Comparison of ENCODE assay signal across 31 mouse cellular contexts in the genomic region with DNA sequence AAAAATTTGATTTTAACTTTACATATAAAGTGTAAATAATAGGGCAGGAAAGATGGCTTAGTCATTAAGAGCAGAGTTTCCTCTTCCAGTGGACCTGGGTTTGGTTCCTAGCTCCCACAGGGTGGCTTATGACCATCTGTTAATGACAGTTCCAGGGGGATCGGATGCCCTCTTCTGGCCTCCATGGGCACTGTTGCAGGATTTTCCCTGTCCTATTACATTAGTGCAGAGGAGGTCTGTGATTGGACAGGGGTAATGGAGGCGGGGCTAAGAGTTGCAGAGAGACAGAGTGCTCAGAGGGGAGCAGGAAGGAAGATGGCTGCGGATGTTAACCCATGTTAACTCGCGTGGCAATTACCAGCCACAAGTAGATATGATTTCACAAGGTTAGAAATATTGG. TPM values are rescaled to one million over a fixed set of nuclear protein-coding genes. Genes with fewer than 3 reads are reported as not detected.
A peak's percentile ranks its signal among the peaks of the same experiment; 100 is the strongest.
DNase-seq lines count a peak whose midpoint lies in the region; ATAC-seq and TF ChIP-seq lines count a peak whose summit lies in the region.
"Had no signal": no experiment of that assay in that cellular context is flagged by ENCODE, and none has a peak within 500 bp of the region (broad histone marks: within the 10 kb centered on the region; RNA-seq: fewer than 3 reads in every experiment).

No protein-coding gene starts in this region.

- no peak overlapping the region for H3K4me2 ChIP-seq in intestine, postnatal 0 days (replicated peaks; ENCODE audit: low read depth)
- H3K4me2 ChIP-seq in intestine, embryonic 16.5 days (ENCODE audit: low read depth, low read length) = no peak overlapping the region
- H3K4me2 ChIP-seq: heart, embryonic 13.5 days; hindbrain, embryonic 14.5 days; kidney, embryonic 15.5 days; lung, embryonic 14.5 days; midbrain, embryonic 12.5 days had no signal

- peak; percentile 19 for DNase-seq in 3T3-L1 (ENCODE audit: low read depth, low spot score)
- DNase-seq in ES-CJ7 (ENCODE audit: low read depth, low spot score) = peak; percentile 74
- DNase-seq in WW6 (ENCODE audit: low read depth, low spot score) = peak; percentile 45
- no peak for DNase-seq in spleen, adult 12 weeks (ENCODE audit: low spot score)
- no peak for DNase-seq in gastrocnemius, adult 2 months
- DNase-seq: adrenal gland, postnatal 10 days; cerebellum, adult 9-10 months; cerebellum, postnatal 36 days; gastrocnemius, postnatal 36 days; heart, adult 2 months; heart, postnatal 10 days; kidney, adult 18-20 months; layer of hippocampus, adult 9-11 months; liver; lung, embryonic 14.5 days; retina, postnatal 1 day; right cerebral cortex, postnatal 25 days; spleen, adult 18-20 months; thymus, adult 18-20 months; thymus, postnatal 4 days had no signal

- intact Hi-C loops in gastrocnemius, adult 2 months (cut with DNase I) = no loop called here

- no peak overlapping the region for H3K27ac ChIP-seq in intestine, postnatal 0 days (ENCODE audit: low read depth, low read length)
- no peak overlapping the region for H3K27ac ChIP-seq in intestine, embryonic 16.5 days (ENCODE audit: low read length)
- no peak overlapping the region for H3K27ac ChIP-seq in gastrocnemius, adult 2 months
- H3K27ac ChIP-seq: heart, adult 2 months; heart, embryonic 13.5 days; hindbrain, embryonic 14.5 days; kidney, embryonic 15.5 days; liver, embryonic 14.5 days; midbrain, embryonic 12.5 days had no signal

- H3K4me1 ChIP-seq in intestine, postnatal 0 days (replicated peaks; ENCODE audit: control insufficient read depth, insufficient read depth, low read length) = no peaks in the 10 kb centered on the region
- H3K4me1 ChIP-seq in intestine, embryonic 16.5 days (ENCODE audit: control insufficient read depth, insufficient read depth, low read length) = no peaks in the 10 kb centered on the region
- H3K4me1 ChIP-seq: heart, embryonic 13.5 days; kidney, embryonic 15.5 days; midbrain, embryonic 12.5 days had no signal

- ATAC-seq in intestine, postnatal 0 days = no peak
- no peak for ATAC-seq in intestine, embryonic 16.5 days
- ATAC-seq: CD4-positive, CD25-positive, alpha-beta regulatory T cell, adult 4 months; forebrain, embryonic 14.5 days had no signal

- H3K27me3 ChIP-seq in intestine, postnatal 0 days (replicated peaks; ENCODE audit: control insufficient read depth, insufficient read depth, low read length) = no peaks in the 10 kb centered on the region
- no peaks in the 10 kb centered on the region for H3K27me3 ChIP-seq in intestine, embryonic 16.5 days (replicated peaks; ENCODE audit: control insufficient read depth, insufficient read depth, low read length)
- H3K27me3 ChIP-seq: heart, embryonic 13.5 days; kidney, embryonic 15.5 days; megakaryocyte, embryonic 14.5 days; midbrain, embryonic 12.5 days had no signal

- H3K4me3 ChIP-seq in intestine, postnatal 0 days (ENCODE audit: low read depth, low read length) = no peak overlapping the region
- no peak overlapping the region for H3K4me3 ChIP-seq in intestine, embryonic 16.5 days (ENCODE audit: low read length)
- H3K4me3 ChIP-seq in gastrocnemius, adult 2 months = no peak overlapping the region
- H3K4me3 ChIP-seq: heart, adult 2 months; heart, embryonic 13.5 days; kidney, embryonic 15.5 days; megakaryocyte, embryonic 14.5 days; midbrain, embryonic 12.5 days had no signal

- H3K36me3 ChIP-seq in intestine, postnatal 0 days (ENCODE audit: control insufficient read depth, insufficient read depth) = peaks cover 45% of the 10 kb centered on the region
- H3K36me3 ChIP-seq in intestine, embryonic 16.5 days (ENCODE audit: control insufficient read depth, insufficient read depth, low read length) = peaks cover 17% of the 10 kb centered on the region

- H3K9ac ChIP-seq in intestine, postnatal 0 days (ENCODE audit: low read depth, low read length) = no peak overlapping the region
- no peak overlapping the region for H3K9ac ChIP-seq in intestine, embryonic 16.5 days (ENCODE audit: low read depth, low read length)
- H3K9ac ChIP-seq: heart, embryonic 13.5 days; hindbrain, embryonic 14.5 days; kidney, embryonic 15.5 days; liver, embryonic 14.5 days; lung, embryonic 14.5 days; midbrain, embryonic 12.5 days had no signal

- WGBS in intestine, postnatal 0 days = 95% methylated on average over 5 of the region's 5 CpGs
- WGBS in intestine, embryonic 16.5 days = 92% methylated on average over 5 of the region's 5 CpGs

- H3K9me3 ChIP-seq in intestine, postnatal 0 days (ENCODE audit: control insufficient read depth) = no peaks in the 10 kb centered on the region
- no peaks in the 10 kb centered on the region for H3K9me3 ChIP-seq in intestine, embryonic 16.5 days (ENCODE audit: control insufficient read depth, low read length)
- H3K9me3 ChIP-seq: heart, embryonic 13.5 days; kidney, embryonic 15.5 days; midbrain, embryonic 12.5 days had no signal

- TF ChIP-seq CTCF in intestine, postnatal 0 days (IDR thresholded peaks at IDR 0.05; ENCODE audit: low read depth) = peak; percentile 15; the same call in 1 of the 2 replicates
- TF ChIP-seq CTCF in gastrocnemius, adult 2 months (IDR thresholded peaks at IDR 0.05) = no peak

RNA-seq across cellular contexts. Expression of gene Cdkl4, which starts 55.2 kb away (rescaled TPM):
- 0.09 and 0.12 TPM in 2 replicates for polyA plus RNA-seq in intestine, postnatal 0 days (2015; fragmentation: Nextera tagmentation; extraction: Ambion mirVana)
- 0.38 and 0.46 TPM in 2 replicates for polyA plus RNA-seq in intestine, embryonic 16.5 days (2015; fragmentation: Nextera tagmentation; extraction: Ambion mirVana)
- under 1 TPM in 1 of 2 experiments, not detected in 1; 0.11 TPM for total RNA-seq in gastrocnemius, adult 2 months (2021)
- total RNA-seq: gastrocnemius, postnatal 36 days; heart, postnatal 10 days; hematopoietic stem cell, adult 5-6 weeks had no signal
- polyA plus RNA-seq: heart, embryonic 13.5 days had no signal

Comparison
In these comparisons a context has a peak if more than half of its experiments do, and no peak if none do; other contexts are left out.
1. DNase-seq: peak in 3T3-L1 (single experiment), ES-CJ7 (single experiment) and WW6 (single experiment); none in spleen, adult 12 weeks (single experiment) and gastrocnemius, adult 2 months (single experiment).